Mouse (Mus musculus) limb, embryonic 15.5 days (tissue): ENCODE measurements around the gene Kcna7. TPM values are rescaled to one million over a fixed set of nuclear protein-coding genes. Genes with fewer than 3 reads are reported as not detected.

ENCODE experiments used
- ATAC-seq: fragments of 200-750 bp; cut with Nextera tagmentation; 2 replicates; pipeline ENCODE4 v1.8.0; 2017; ENCODE audit warnings: low read depth, moderate TSS enrichment; ENCODE audit not compliant: insufficient number of reproducible peaks, low FRiP score, low TSS enrichment
- H3K27ac ChIP-seq: fragments of 300-500 bp; sonication (generic); 2 replicates; pipeline ENCODE4 v1.5.1; 2015; ENCODE audit warnings: moderate library complexity, mild to moderate bottlenecking, inconsistent platforms
- H3K27me3 ChIP-seq: fragments of 300-500 bp; sonication (generic); 2 replicates; pipeline ENCODE4 v1.6.1; 2015; ENCODE audit warnings: inconsistent platforms
- H3K36me3 ChIP-seq: fragments of 300-500 bp; sonication (generic); 2 replicates; pipeline ENCODE4 v1.6.1; 2015; ENCODE audit warnings: inconsistent platforms
- H3K4me1 ChIP-seq: fragments of 300-500 bp; sonication (generic); 2 replicates; pipeline ENCODE4 v1.6.1; 2015; ENCODE audit warnings: inconsistent platforms
- H3K4me2 ChIP-seq: fragments of 300-500 bp; sonication (generic); 2 replicates; pipeline ENCODE4 v1.6.1; 2015; ENCODE audit warnings: mild to moderate bottlenecking, inconsistent platforms
- H3K4me3 ChIP-seq: fragments of 300-500 bp; sonication (generic); 2 replicates; pipeline ENCODE4 v1.5.1; 2015; ENCODE audit warnings: mild to moderate bottlenecking, inconsistent platforms
- H3K9ac ChIP-seq: fragments of 300-500 bp; sonication (generic); 2 replicates; pipeline ENCODE4 v1.6.1; 2015; ENCODE audit warnings: inconsistent platforms
- H3K9me3 ChIP-seq: fragments of 300-500 bp; sonication (generic); 2 replicates; pipeline ENCODE4 v1.6.1; 2016; ENCODE audit warnings: inconsistent platforms
- WGBS: fragments of 180-500 bp; shearing (Covaris S2); methylation state at CpG from one replicate; pipeline ENCODE4 v1.1.7; 2015; 5-methylcytosine and 5-hydroxymethylcytosine counted together
- polyA plus RNA-seq: library from polyadenylated mRNA; unstranded; fragments of >200 nt; fragmentation: Nextera tagmentation; extraction: Ambion mirVana; gene quantifications from 2 replicates; pipeline ENCODE4 v1.2.1, GENCODE M21; 2015

Gene Kcna7
- polyA plus RNA-seq, 1 experiment from 2014 or later, result 0.10 TPM

DNA sequence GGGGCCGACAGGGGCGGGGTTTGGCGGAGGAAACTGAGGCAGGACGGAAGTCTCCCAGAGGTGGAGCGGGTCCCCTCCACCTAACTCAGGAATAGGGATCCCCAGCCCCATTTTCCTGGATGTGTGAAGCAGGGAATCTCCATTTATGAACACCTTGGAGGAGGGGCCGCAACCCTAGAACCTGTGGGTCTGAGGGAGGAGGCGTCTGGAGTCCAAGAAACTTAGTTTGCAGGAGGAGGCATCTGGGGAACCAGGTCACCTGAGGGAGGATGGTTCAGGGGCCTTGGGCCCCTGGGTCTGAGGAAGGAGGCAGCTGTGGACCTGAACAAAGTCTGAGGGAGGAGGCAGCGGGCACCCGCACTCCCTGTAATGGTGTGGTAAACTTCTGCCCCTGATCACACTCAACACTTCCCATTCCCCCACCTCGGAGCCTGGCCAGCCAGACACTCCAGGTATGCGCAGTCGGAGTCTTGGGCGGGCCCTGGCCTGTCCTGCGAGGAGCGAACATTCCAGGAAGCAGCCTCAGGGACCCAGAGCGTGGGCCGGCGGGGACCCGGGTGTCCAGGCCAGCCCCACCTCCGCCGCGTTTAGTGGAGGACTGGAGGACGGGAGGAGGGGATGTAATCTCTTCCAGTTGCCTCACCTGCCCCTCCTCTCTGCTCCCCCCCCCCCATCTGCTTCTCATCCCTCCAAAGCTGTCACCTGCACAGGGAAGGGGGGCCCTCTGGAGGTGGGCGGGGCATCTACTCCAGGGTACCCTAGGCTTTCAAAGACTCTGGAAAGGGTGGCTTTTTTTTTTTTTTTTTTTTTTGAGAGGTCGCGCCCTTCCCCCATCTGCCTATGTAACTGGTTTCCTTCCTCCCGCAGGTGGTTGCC is 8.6 kb downstream of the Kcna7 start:
- Histone ChIP-seq H3K36me3 (no peaks in the 10 kb centered on the region), H3K27ac (peak overlapping the region; percentile 72), H3K9me3 (no peaks in the 10 kb centered on the region), H3K4me3 (peak overlapping the region; percentile 61), H3K27me3 (peaks cover 95% of the 10 kb centered on the region), H3K9ac (peak overlapping the region; percentile 52), H3K4me2 (peak overlapping the region; percentile 95), H3K4me1 (peaks cover 43% of the 10 kb centered on the region)
- peak; percentile 37; the same call in 1 of the 2 replicates for ATAC-seq
- 2% methylated on average over 24 of the region's 27 CpGs for WGBS

DNA sequence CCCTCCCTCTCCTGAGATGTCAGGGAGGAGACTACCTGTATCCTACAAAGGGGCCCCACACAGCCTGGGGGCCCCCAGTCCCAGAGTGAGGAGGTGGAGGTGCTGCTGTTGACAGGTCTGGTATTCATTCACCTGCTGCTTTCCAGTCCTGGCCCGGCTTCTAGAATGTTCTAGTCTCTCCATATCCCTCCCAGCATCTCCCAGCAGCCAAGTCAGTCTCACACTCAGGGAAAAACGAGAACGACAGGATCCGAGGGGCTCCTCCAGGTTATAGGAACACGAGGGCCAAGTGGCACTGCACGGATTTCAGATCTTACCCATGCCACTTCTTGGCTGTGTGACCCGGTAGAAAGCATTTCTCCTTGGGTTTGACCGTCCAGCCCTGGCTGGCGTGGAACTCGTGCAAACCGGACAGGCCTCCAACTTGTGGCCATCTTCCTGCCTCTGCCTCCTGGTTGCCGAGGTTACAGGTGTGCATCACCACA is 9.3 kb downstream of the Kcna7 start:
- H3K27me3 ChIP-seq, result peaks cover 94% of the 10 kb centered on the region
- H3K36me3 ChIP-seq, result no peaks in the 10 kb centered on the region
- no peak overlapping the region for H3K27ac ChIP-seq
- 34% methylated on average over 12 of the region's 12 CpGs for WGBS
- no peak for ATAC-seq
- H3K9ac ChIP-seq, result no peak overlapping the region
- no peak overlapping the region for H3K4me2 ChIP-seq
- H3K9me3 ChIP-seq, result no peaks in the 10 kb centered on the region
- peaks cover 46% of the 10 kb centered on the region for H3K4me1 ChIP-seq
- H3K4me3 ChIP-seq, result 0 out of 2 replicates have a peak overlapping the region, but pooled peaks have one; percentile 61

DNA sequence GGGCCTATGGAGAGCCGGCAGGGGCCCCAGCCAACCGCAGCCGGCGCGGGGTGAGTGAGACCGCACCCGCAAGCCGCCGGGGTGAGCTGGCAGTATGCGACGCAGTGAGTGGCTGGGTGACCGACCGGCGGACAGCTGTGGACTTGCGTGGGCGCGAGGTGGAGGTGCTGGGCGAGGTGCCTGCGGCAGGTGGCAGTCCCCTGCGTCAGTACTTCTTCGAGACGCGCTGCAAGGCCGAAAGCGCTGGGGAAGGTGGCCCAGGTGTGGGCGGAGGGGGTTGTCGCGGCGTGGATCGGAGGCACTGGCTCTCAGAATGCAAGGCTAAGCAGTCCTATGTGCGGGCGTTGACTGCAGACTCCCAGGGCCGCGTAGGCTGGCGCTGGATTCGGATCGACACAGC is 10.2 kb downstream of the Kcna7 start:
- no peak overlapping the region for H3K4me3 ChIP-seq

DNA sequence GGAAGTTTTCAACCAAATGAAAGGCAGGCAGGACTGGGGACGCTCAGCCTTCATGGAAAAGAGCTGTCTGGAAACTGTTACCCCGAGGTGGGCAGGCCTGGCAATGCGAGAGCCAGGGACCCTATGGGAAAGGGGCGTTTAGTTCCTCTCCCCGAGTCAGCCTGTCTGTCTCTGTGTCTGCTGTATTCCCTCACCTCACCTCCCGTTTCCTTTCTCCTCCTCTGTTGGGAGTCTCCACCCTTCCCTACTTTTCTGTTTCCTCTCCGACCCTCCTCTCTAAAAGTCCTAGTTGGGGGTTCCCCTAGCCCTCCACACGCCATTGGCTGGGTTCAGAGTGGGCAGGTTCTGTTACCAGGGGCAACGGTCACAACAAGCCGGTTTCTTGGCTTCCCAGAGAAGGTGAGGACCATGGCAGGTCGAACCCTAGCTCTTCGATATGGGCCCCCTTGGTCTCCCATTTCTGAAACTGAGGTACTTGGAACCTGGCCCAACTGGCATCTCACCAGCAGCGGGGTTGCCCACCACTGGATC is 12.6 kb downstream of the Kcna7 start:
- Histone ChIP-seq H3K9ac (no peak overlapping the region), H3K27ac (no peak overlapping the region), H3K36me3 (peaks cover 26% of the 10 kb centered on the region), H3K4me1 (peaks cover 51% of the 10 kb centered on the region), H3K27me3 (peaks cover 77% of the 10 kb centered on the region), H3K9me3 (no peaks in the 10 kb centered on the region), H3K4me3 (no peak overlapping the region), H3K4me2 (no peak overlapping the region; the same call in 1 of the 2 replicates)
- WGBS, result 10% methylated on average over 13 of the region's 13 CpGs
- no peak for ATAC-seq

More for the DNA sequence above, 10.2 kb downstream of the Kcna7 start:
- 13% methylated on average over 37 of the region's 37 CpGs for WGBS
- H3K27me3 ChIP-seq, result peaks cover 93% of the 10 kb centered on the region
- no peak overlapping the region; the same call in 1 of the 2 replicates for H3K9ac ChIP-seq
- peaks cover 53% of the 10 kb centered on the region for H3K4me1 ChIP-seq
- peak overlapping the region; percentile 12; the same call in 1 of the 2 replicates for H3K4me2 ChIP-seq
- no peak for ATAC-seq
- no peaks in the 10 kb centered on the region for H3K9me3 ChIP-seq
- peaks cover 2% of the 10 kb centered on the region; the same call in 1 of the 2 replicates for H3K36me3 ChIP-seq
- no peak overlapping the region for H3K27ac ChIP-seq

DNA sequence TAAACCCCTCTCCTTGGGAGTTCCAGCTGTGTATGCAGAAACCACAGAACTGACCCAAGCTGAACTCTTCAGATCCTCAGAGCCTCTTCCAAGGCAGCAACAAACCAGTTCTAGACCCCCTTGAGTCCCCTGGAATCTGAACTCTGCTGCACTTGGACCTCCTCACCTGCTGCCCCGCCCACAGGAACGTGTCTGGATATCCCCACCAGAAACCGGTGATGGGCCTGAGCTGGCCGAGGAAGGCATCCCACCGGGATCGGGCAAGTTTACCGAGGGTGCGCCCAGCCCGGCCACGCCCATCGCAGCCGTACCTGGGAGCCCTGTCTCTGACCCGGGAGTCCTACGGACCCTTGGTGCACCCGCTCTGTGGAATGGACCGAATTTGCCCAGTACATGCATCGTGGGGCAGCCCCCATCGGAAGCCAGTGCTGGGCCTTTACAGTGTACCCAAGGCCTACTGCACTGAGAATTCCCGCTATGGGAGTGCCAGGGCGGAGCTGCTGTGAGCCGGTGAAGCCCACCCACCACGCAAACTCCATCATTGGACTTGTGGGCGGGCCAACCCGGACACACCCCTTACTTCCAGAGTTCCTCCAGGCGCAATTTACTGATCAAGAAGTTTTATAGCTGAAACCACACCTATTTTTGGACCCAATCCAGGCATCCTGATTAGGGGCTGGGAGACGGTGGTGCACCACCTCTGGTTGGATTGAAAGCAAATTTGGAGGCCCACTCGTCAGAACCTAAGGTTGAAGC is 14.6 kb downstream of the Kcna7 start:
- H3K9me3 ChIP-seq, result no peaks in the 10 kb centered on the region
- WGBS, result 11% methylated on average over 27 of the region's 27 CpGs
- peaks cover 57% of the 10 kb centered on the region for H3K27me3 ChIP-seq
- peak overlapping the region; percentile 24; the same call in 1 of the 2 replicates for H3K4me2 ChIP-seq
- H3K4me3 ChIP-seq, result peak overlapping the region; percentile 9
- peaks cover 37% of the 10 kb centered on the region for H3K4me1 ChIP-seq
- H3K36me3 ChIP-seq, result peaks cover 47% of the 10 kb centered on the region
- no peak overlapping the region for H3K9ac ChIP-seq
- no peak overlapping the region for H3K27ac ChIP-seq
- ATAC-seq, result no peak

DNA sequence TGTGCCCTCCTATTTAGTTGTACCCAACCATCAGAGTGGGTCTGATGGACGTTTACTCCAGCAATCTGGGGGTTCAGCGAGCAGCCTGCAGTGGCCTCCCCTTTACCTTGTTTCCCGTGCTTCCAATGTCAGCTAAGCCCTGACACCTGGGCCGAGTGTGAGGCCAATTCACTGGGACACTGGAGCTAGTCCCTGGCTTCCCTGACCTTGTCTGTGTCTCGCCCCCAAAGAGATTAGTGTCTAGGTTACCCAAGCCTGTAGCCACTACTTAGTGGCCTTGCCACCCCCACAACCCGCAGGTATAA is 15.1 kb downstream of the Kcna7 start, which contains the start of gene Lhb:
TSS of gene Lhb (plus strand) at position 206 of the 305 bp plus-strand sequence.
- WGBS, result 49% methylated on average over 6 of the region's 6 CpGs
- peak within 1 kb of the TSS; percentile 9 for H3K4me3 ChIP-seq
- H3K4me2 ChIP-seq, result peak within 1 kb of the TSS; percentile 24; the same call in 1 of the 2 replicates
- no peaks in the 10 kb centered on the region for H3K9me3 ChIP-seq
- no peak within 1 kb of the TSS for H3K27ac ChIP-seq
- no peak for ATAC-seq
- peaks cover 31% of the 10 kb centered on the region for H3K4me1 ChIP-seq
- H3K9ac ChIP-seq, result no peak within 1 kb of the TSS
- H3K36me3 ChIP-seq, result peaks cover 52% of the 10 kb centered on the region
- peaks cover 52% of the 10 kb centered on the region for H3K27me3 ChIP-seq

DNA sequence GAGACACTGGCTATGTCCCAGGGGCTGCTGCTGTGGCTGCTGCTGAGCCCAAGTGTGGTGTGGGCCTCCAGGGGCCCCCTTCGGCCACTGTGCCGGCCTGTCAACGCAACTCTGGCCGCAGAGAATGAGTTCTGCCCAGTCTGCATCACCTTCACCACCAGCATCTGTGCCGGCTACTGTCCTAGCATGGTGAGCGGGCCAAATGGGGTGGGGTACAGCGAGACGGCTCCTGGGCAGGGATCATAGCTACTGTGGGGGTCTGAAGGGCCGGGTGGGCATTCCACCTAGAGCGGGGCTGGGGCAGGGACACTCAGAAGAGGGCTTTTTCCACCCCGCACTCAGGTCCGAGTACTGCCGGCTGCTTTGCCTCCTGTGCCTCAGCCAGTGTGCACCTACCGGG is 15.7 kb downstream of the Kcna7 start:
- WGBS, result 89% methylated on average over 14 of the region's 14 CpGs
- ATAC-seq, result no peak
- H3K9ac ChIP-seq, result no peak overlapping the region
- peaks cover 28% of the 10 kb centered on the region for H3K4me1 ChIP-seq
- H3K27ac ChIP-seq, result no peak overlapping the region
- no peak overlapping the region for H3K4me3 ChIP-seq
- peaks cover 55% of the 10 kb centered on the region for H3K36me3 ChIP-seq
- H3K9me3 ChIP-seq, result no peaks in the 10 kb centered on the region
- peaks cover 46% of the 10 kb centered on the region for H3K27me3 ChIP-seq
- H3K4me2 ChIP-seq, result no peak overlapping the region

DNA sequence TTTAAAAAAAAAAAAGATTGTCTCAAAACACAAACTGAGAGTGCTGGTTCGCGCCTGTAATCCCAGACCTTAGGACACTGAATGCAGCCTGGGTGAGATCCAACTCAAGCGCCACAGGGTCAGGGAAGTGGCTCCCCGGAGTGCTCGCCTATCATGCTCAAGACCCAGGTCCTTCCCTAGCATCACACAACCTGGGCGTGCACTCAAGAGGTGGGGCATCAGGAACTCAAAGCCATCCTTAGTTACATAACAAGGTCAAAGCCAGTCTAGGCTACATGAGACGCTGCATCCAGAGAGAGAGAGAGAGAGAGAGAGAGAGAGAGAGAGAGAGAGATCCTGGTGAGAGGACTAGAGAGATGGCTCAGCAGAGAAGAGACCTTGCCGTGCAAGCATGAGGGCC is 21.1 kb downstream of the Kcna7 start:
- ATAC-seq, result no peak
- 91% methylated on average over 8 of the region's 8 CpGs for WGBS
- no peaks in the 10 kb centered on the region for H3K27me3 ChIP-seq
- H3K4me1 ChIP-seq, result no peaks in the 10 kb centered on the region
- no peak overlapping the region for H3K4me3 ChIP-seq
- no peaks in the 10 kb centered on the region for H3K9me3 ChIP-seq
- no peak overlapping the region for H3K9ac ChIP-seq
- no peak overlapping the region for H3K4me2 ChIP-seq
- H3K27ac ChIP-seq, result no peak overlapping the region
- peaks cover 96% of the 10 kb centered on the region for H3K36me3 ChIP-seq

DNA sequence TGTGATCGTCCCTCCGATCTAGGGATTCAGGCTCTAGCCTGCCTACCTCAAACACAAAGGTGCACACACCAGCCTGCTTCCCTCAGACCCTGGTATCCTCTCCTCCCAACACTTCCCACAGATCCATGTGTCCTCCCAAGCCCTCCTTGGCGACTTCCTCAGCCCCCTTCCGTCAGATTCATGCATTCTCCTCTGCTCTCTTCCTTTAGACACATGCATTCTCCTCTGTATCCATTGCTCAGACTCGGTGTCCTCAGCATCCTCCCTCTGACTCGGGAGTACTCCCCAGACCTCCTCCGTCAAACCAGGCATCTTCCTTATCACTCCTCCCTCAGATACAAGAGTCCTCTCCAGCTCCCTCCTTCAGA is 28.4 kb downstream of the Kcna7 start:
- no peaks in the 10 kb centered on the region for H3K9me3 ChIP-seq
- H3K4me2 ChIP-seq, result peak overlapping the region; percentile 90
- H3K4me1 ChIP-seq, result peaks cover 44% of the 10 kb centered on the region
- under 1% methylated on average over 7 of the region's 7 CpGs for WGBS
- peak overlapping the region; percentile 90 for H3K9ac ChIP-seq
- no peaks in the 10 kb centered on the region for H3K27me3 ChIP-seq
- peak overlapping the region; percentile 92 for H3K27ac ChIP-seq
- H3K36me3 ChIP-seq, result peaks cover 38% of the 10 kb centered on the region
- ATAC-seq, result no peak
- peak overlapping the region; percentile 62 for H3K4me3 ChIP-seq

DNA sequence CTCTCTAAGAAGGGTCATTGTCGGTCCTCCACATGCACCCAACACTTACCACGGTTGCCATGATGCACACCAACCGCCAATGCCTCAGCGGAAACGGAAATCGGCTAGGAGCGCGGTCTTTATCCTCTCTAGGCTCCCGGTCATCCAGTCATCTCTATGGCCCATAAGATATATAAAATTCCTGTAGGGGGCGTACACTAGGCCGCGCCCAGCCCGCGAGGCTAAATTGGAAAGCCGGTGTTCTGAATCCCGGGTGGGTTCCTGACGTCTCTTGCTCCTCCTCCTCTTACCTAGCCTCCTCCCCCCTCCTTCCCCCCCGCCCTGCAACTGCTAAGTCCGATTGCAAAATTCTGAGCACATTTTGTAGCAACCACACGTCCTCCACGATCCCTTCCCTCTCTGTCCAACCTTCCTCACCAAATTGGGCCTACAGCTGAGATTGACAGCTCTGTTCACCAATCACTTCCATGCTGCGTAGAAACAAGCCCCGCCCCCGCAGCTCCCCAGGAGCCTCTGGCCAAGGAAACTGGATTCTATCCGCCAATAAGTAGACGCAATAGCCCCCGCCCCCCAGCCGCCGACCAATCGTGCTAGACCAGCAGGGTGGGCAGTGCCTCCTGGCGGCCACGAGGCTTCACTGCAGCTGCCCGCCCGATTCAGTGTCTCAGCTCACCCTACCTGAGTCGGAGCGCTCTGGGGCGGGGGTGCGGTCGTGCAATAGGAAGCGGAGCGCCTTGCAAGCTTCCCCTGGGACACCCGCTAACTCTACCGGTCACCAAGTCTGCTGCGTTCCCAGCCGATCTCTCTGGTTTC is 29.0 kb downstream of the Kcna7 start, which contains the start of gene Gys1:
TSS of gene Gys1 (plus strand) at position 642 of the 813 bp plus-strand sequence.
- H3K9ac ChIP-seq, result peak within 1 kb of the TSS; percentile 90
- H3K4me1 ChIP-seq, result peaks cover 44% of the 10 kb centered on the region
- peak within 1 kb of the TSS; percentile 62 for H3K4me3 ChIP-seq
- peak; percentile 97 for ATAC-seq
- no peaks in the 10 kb centered on the region for H3K27me3 ChIP-seq
- no peaks in the 10 kb centered on the region for H3K9me3 ChIP-seq
- H3K4me2 ChIP-seq, result peak within 1 kb of the TSS; percentile 90
- peaks cover 33% of the 10 kb centered on the region for H3K36me3 ChIP-seq
- H3K27ac ChIP-seq, result peak within 1 kb of the TSS; percentile 92
- WGBS, result under 1% methylated on average over 45 of the region's 45 CpGs

DNA sequence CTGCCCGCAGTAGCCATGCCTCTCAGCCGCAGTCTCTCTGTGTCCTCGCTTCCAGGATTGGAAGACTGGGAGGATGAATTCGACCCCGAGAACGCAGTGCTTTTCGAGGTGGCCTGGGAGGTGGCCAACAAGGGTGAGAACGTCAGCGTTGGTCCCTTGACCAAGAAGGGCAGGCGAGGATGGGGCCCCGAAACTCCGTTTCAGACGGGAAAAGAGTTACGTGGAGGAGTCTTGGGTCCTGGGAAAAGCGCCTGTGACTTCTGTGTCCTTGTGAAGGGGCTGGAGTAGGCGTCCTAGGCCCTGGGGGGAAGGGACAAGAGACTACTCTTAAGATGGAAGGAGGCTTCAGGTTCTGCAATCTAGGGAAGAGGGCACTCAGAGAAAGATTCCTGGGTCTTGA is 29.6 kb downstream of the Kcna7 start:
- Histone ChIP-seq H3K27ac (peak overlapping the region; percentile 83), H3K9ac (peak overlapping the region; percentile 72), H3K27me3 (no peaks in the 10 kb centered on the region), H3K36me3 (peaks cover 33% of the 10 kb centered on the region), H3K4me1 (peaks cover 44% of the 10 kb centered on the region), H3K4me2 (peak overlapping the region; percentile 72), H3K4me3 (peak overlapping the region; percentile 62), H3K9me3 (no peaks in the 10 kb centered on the region)
- no peak for ATAC-seq
- WGBS, result 3% methylated on average over 16 of the region's 16 CpGs
